Mouse (Mus musculus): ENCODE results near the gene Abcb6. TPM values are rescaled to one million over a fixed set of nuclear protein-coding genes. Genes with fewer than 3 reads are reported as not detected.

Gene Abcb6
- polyA plus RNA-seq, 1 experiment from 2014 or later, result 12.0 TPM

DNA sequence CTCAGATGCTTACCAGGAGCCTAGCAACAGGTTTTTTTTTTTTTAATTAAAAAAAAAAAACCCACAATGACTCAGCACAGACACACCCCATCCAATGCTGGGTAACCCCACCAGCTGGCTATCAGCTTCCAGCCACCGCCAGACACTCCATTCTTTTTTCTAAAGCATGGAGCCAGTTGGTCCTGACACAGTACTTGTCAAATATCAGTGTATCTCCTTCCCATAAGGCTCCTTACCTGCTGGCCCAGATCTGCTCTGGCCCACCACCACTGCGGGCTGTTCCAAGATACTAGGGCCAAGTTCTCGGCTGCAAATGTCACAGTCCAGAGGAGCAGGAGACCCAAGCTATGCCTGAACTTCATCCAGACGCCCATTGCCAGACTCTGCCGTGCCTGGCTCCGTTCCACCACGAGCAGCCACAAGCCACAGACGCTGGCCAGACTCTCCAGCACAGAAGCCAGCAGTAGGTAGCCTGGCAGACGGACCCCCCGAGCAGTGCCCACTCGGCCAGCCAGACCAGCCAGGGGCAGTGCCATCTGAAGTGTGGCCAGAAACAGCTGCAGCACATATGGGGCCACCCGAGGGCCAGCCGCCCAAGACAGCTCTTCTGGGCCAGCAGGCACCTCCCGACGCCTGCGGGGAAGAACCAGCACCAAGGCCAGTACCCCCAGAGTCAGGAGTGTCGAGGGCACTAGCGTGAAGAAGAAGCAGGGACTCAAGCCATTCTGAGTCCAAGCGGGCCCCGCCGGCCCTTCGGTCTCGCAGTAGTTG lies 673 bp downstream of the Abcb6 start:
- peaks cover 16% of the 10 kb centered on the region for H3K36me3 ChIP-seq (ENCODE audit: control insufficient read depth, insufficient read depth, low read length)
- peak overlapping the region; percentile 93 for H3K4me2 ChIP-seq
- H3K4me1 ChIP-seq (ENCODE audit: control insufficient read depth, insufficient read depth, low read length), result peaks cover 12% of the 10 kb centered on the region; the same call in 1 of the 2 replicates
- ATAC-seq (replicated peaks; ENCODE audit: insufficient number of reproducible peaks, low FRiP score, low TSS enrichment), result peak; percentile 50
- H3K4me3 ChIP-seq (ENCODE audit: low read depth, low read length), result peak overlapping the region; percentile 56
- WGBS (ENCODE audit: insufficient replicate concordance), result 6% methylated on average over 23 of the region's 23 CpGs
- no peaks in the 10 kb centered on the region for H3K27me3 ChIP-seq (ENCODE audit: control insufficient read depth, insufficient read depth, low read length)
- no peaks in the 10 kb centered on the region for H3K9me3 ChIP-seq (replicated peaks; ENCODE audit: control insufficient read depth, low read length)
- H3K9ac ChIP-seq (ENCODE audit: low read depth, low read length), result peak overlapping the region; percentile 76
- H3K27ac ChIP-seq (ENCODE audit: low read depth, low read length), result peak overlapping the region; percentile 47

DNA sequence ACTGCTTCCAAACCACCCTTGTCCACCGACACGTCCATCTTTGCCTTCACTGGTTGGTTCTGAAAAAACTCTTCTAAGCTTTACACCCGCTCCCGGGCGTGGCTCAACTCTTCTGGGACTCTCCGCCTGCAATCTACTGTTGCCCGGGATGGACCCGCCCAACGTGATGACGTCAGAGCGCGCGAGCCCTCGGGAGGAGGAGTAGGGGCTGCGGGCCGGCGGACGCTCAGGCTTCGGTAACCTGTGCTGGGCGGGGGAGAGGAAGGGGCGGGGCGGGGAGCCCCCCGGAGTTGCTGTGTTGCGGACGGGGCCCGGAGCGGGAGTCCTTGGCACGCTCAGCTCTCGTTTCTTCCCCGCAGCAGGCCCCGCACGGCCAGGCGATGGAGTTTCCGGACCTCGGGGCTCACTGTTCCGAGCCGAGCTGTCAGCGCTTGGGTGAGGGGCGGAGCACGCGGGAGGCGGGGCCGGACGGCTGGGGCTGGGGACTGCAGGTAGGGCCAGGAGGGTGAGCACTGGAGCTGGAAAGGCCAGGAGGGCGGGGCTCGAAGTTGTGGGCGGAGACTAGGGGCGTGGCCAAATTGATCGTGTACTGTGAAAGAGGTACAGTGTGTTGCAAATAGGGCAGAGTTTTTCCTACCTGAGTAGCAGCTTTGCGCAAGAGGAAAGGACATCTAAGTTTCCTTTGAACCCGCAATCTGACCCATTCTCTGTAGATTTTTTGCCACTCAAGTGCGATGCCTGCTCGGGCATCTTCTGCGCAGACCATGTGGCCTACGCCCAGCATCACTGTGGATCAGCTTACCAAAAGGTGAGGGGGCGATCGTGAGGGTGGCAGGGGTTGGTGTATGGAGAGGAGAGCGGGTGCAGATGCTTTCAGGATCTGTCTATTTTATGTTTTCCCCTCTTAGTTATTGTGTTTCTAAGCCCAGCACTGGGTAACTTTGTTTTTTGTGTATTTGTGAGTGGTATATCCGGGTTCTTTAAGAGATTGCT lies 11.4 kb downstream of the Abcb6 start, which contains the start of gene Zfand2b:
Gene Zfand2b, plus strand, starts transcription at position 175 of the 993 bp plus-strand sequence.
- peak within 1 kb of the TSS; percentile 77 for H3K9ac ChIP-seq (ENCODE audit: low read depth, low read length)
- H3K36me3 ChIP-seq (ENCODE audit: control insufficient read depth, insufficient read depth, low read length), result peaks cover 17% of the 10 kb centered on the region
- H3K27me3 ChIP-seq (ENCODE audit: control insufficient read depth, insufficient read depth, low read length), result no peaks in the 10 kb centered on the region
- peak within 1 kb of the TSS; percentile 59 for H3K27ac ChIP-seq (ENCODE audit: low read depth, low read length)
- peaks cover 6% of the 10 kb centered on the region; the same call in 1 of the 2 replicates for H3K4me1 ChIP-seq (ENCODE audit: control insufficient read depth, insufficient read depth, low read length)
- no peaks in the 10 kb centered on the region for H3K9me3 ChIP-seq (replicated peaks; ENCODE audit: control insufficient read depth, low read length)
- peak within 1 kb of the TSS; percentile 75 for H3K4me2 ChIP-seq
- under 1% methylated on average over 56 of the region's 59 CpGs for WGBS (ENCODE audit: insufficient replicate concordance)
- peak within 1 kb of the TSS; percentile 58 for H3K4me3 ChIP-seq (ENCODE audit: low read depth, low read length)
- peak; percentile 97 for ATAC-seq (replicated peaks; ENCODE audit: insufficient number of reproducible peaks, low FRiP score, low TSS enrichment)

DNA sequence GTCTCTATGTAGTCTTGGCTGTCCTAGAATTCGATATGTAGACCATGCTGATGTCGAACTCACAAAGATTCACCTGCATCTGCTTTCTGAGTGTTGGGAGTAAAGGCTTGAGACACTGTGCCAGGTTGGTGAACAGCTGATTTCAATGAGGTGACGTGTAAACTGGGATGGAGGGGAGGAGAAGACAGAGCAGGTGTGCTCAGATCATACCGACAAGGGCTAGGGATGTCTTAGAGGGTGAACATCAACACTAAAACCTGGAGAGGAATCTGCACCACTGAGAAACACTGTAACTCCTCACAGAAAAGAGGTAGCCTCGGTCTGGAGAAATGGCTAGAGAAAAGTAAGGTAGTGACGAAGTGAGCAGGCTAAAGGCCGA lies 12.1 kb downstream of the Abcb6 start:
- H3K27ac ChIP-seq (ENCODE audit: low read depth, low read length), result peak overlapping the region; percentile 59
- H3K27me3 ChIP-seq (ENCODE audit: control insufficient read depth, insufficient read depth, low read length), result no peaks in the 10 kb centered on the region
- H3K4me1 ChIP-seq (ENCODE audit: control insufficient read depth, insufficient read depth, low read length), result peaks cover 6% of the 10 kb centered on the region; the same call in 1 of the 2 replicates
- H3K4me2 ChIP-seq, result peak overlapping the region; percentile 75
- H3K36me3 ChIP-seq (ENCODE audit: control insufficient read depth, insufficient read depth, low read length), result peaks cover 17% of the 10 kb centered on the region
- 0 out of 2 replicates have a peak, but pooled peaks have one; percentile 1 for ATAC-seq (replicated peaks; ENCODE audit: insufficient number of reproducible peaks, low FRiP score, low TSS enrichment)
- peak overlapping the region; percentile 77 for H3K9ac ChIP-seq (ENCODE audit: low read depth, low read length)
- no peaks in the 10 kb centered on the region for H3K9me3 ChIP-seq (replicated peaks; ENCODE audit: control insufficient read depth, low read length)
- peak overlapping the region; percentile 58 for H3K4me3 ChIP-seq (ENCODE audit: low read depth, low read length)
- WGBS (ENCODE audit: insufficient replicate concordance), result 8% methylated on average over 7 of the region's 7 CpGs

DNA sequence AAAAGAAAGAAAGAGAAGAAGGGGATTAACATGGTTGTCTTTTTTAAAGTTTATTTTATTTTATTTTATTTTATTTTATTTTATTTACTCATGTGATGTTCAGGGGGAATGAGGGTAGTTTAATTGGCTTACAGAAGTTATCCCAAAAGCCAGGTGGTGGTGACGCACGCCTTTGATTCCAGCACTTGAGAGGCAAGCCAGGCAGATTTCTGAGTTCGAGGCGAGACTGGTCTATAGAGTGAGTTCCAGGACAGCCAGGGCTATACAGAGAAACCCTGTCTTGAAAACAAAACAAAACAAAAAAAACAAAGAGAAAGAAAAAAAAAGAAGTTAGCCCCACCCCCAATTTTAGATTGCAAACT lies 20.0 kb downstream of the Abcb6 start:
- no peak overlapping the region for H3K9ac ChIP-seq (ENCODE audit: low read depth, low read length)
- no peaks in the 10 kb centered on the region for H3K27me3 ChIP-seq (ENCODE audit: control insufficient read depth, insufficient read depth, low read length)
- WGBS (ENCODE audit: insufficient replicate concordance), result 54% methylated on average over 4 of the region's 4 CpGs
- H3K27ac ChIP-seq (ENCODE audit: low read depth, low read length), result no peak overlapping the region
- no peaks in the 10 kb centered on the region for H3K36me3 ChIP-seq (ENCODE audit: control insufficient read depth, insufficient read depth, low read length)
- H3K4me2 ChIP-seq, result no peak overlapping the region
- no peak overlapping the region for H3K4me3 ChIP-seq (ENCODE audit: low read depth, low read length)
- ATAC-seq (replicated peaks; ENCODE audit: insufficient number of reproducible peaks, low FRiP score, low TSS enrichment), result no peak
- no peaks in the 10 kb centered on the region for H3K4me1 ChIP-seq (ENCODE audit: control insufficient read depth, insufficient read depth, low read length)
- no peaks in the 10 kb centered on the region for H3K9me3 ChIP-seq (replicated peaks; ENCODE audit: control insufficient read depth, low read length)

DNA sequence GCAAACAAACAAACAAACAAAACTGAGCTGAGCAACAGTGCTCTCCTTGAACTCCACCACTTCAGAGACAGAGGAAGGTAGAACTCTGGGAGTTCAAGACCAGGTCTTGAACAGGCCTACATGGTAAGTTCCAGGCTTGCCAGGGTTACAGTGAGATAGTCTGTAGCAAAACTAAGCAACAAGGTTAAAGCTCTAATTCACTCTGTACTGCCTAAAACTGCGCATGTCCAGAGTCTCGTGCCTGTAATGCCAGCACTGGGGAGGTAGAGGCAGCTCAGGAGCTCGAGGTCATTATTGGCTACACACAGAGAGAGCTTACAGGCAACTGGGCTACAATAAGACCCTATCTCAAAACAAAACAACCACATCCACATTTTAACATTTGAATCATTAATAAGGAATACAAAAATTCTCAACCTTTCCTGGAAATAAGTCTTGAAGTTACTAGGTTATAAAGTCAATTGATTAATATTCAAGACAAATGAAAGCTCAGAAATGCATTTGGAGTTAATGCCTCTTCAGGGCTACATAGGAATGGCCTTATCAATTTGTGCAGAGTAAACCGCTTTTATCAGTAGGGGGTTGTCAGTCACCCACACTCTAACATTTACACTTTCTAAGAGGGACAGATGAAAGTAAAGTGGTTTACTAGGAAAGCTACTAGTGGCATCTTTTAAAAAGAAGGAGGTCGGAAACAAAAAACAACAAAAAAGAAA lies 20.5 kb downstream of the Abcb6 start:
- H3K9me3 ChIP-seq (replicated peaks; ENCODE audit: control insufficient read depth, low read length), result no peaks in the 10 kb centered on the region
- no peak overlapping the region for H3K4me3 ChIP-seq (ENCODE audit: low read depth, low read length)
- H3K4me2 ChIP-seq, result no peak overlapping the region
- H3K4me1 ChIP-seq (ENCODE audit: control insufficient read depth, insufficient read depth, low read length), result no peaks in the 10 kb centered on the region
- H3K27me3 ChIP-seq (ENCODE audit: control insufficient read depth, insufficient read depth, low read length), result no peaks in the 10 kb centered on the region
- H3K9ac ChIP-seq (ENCODE audit: low read depth, low read length), result no peak overlapping the region
- H3K36me3 ChIP-seq (ENCODE audit: control insufficient read depth, insufficient read depth, low read length), result no peaks in the 10 kb centered on the region
- H3K27ac ChIP-seq (ENCODE audit: low read depth, low read length), result no peak overlapping the region
- ATAC-seq (replicated peaks; ENCODE audit: insufficient number of reproducible peaks, low FRiP score, low TSS enrichment), result no peak
- WGBS (ENCODE audit: insufficient replicate concordance), result 42% methylated on average over 5 of the region's 5 CpGs

DNA sequence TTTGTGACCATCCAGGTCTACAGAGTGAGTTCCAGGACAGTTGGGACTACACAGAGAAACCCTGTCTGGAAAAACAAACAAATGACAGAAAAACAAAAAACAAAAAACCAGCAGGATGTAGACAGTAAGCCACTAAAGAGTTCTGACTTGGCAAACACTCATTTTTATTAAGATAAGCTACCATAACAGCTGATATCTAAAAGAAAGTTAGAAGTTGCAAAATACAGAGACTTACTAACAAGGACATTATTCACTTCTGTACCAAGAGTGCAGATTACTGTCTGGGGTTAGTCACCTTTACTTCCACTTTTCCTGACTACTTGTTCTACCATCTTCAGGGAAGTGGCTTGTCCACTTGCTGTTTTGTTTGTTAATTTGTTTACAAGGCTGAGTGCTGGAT lies 21.2 kb downstream of the Abcb6 start:
- no peak for ATAC-seq (replicated peaks; ENCODE audit: insufficient number of reproducible peaks, low FRiP score, low TSS enrichment)
- Histone ChIP-seq H3K9ac (ENCODE audit: low read depth, low read length) (no peak overlapping the region), H3K4me1 (ENCODE audit: control insufficient read depth, insufficient read depth, low read length) (no peaks in the 10 kb centered on the region), H3K27me3 (ENCODE audit: control insufficient read depth, insufficient read depth, low read length) (no peaks in the 10 kb centered on the region), H3K4me2 (no peak overlapping the region), H3K4me3 (ENCODE audit: low read depth, low read length) (no peak overlapping the region), H3K27ac (ENCODE audit: low read depth, low read length) (no peak overlapping the region), H3K9me3 (replicated peaks; ENCODE audit: control insufficient read depth, low read length) (no peaks in the 10 kb centered on the region), H3K36me3 (ENCODE audit: control insufficient read depth, insufficient read depth, low read length) (no peaks in the 10 kb centered on the region)

DNA sequence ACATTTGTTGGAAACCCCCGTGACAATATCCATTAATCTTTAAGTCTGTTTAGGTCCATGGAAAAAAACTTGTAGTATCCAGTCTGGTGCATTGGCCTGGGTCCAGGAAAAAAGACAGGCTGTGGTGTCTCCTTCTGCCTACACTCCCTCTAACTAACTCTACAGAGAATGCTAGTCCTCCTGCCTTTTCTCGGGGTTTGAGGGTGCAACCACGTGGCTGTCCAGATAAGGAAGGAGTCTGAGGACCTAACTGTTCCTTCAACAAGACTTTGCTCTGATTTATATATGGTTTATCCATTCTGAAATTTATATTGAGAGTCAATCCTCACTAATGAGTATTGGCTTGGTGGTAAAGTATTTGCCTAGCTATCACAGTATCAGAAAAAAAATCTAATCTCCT lies 24.4 kb downstream of the Abcb6 start:
- WGBS (ENCODE audit: insufficient replicate concordance), result 48% methylated on average over 3 of the region's 3 CpGs
- no peaks in the 10 kb centered on the region for H3K27me3 ChIP-seq (ENCODE audit: control insufficient read depth, insufficient read depth, low read length)
- H3K36me3 ChIP-seq (ENCODE audit: control insufficient read depth, insufficient read depth, low read length), result no peaks in the 10 kb centered on the region
- no peak overlapping the region for H3K4me2 ChIP-seq
- H3K4me1 ChIP-seq (ENCODE audit: control insufficient read depth, insufficient read depth, low read length), result no peaks in the 10 kb centered on the region
- H3K27ac ChIP-seq (ENCODE audit: low read depth, low read length), result no peak overlapping the region
- no peak overlapping the region for H3K9ac ChIP-seq (ENCODE audit: low read depth, low read length)
- H3K9me3 ChIP-seq (replicated peaks; ENCODE audit: control insufficient read depth, low read length), result no peaks in the 10 kb centered on the region
- ATAC-seq (replicated peaks; ENCODE audit: insufficient number of reproducible peaks, low FRiP score, low TSS enrichment), result no peak
- no peak overlapping the region for H3K4me3 ChIP-seq (ENCODE audit: low read depth, low read length)

DNA sequence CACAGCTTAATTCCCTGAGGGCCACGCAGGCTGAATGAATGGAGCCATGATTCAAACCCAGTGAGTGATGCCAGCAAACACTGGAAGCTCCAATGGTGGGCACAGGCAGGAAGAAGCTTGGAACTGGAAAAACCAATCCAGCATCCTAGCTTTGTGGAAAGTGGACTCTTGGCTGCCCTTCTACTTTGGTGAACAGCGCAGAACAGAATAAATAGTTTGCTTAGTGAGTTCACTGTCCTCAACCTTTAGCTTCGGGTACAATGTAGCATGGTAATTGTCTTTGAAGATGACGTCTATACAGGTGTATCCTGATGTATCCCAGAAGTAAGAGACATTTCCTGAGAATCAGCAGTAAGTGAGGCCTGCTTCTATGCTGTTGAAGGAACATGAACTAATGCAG lies 31.5 kb downstream of the Abcb6 start:
- H3K9me3 ChIP-seq (replicated peaks; ENCODE audit: control insufficient read depth, low read length), result no peaks in the 10 kb centered on the region
- no peak for ATAC-seq (replicated peaks; ENCODE audit: insufficient number of reproducible peaks, low FRiP score, low TSS enrichment)
- peaks cover 29% of the 10 kb centered on the region for H3K36me3 ChIP-seq (ENCODE audit: control insufficient read depth, insufficient read depth, low read length)
- no peak overlapping the region for H3K9ac ChIP-seq (ENCODE audit: low read depth, low read length)
- 86% methylated on average over 4 of the region's 4 CpGs for WGBS (ENCODE audit: insufficient replicate concordance)
- no peak overlapping the region for H3K27ac ChIP-seq (ENCODE audit: low read depth, low read length)
- H3K4me1 ChIP-seq (ENCODE audit: control insufficient read depth, insufficient read depth, low read length), result no peaks in the 10 kb centered on the region
- no peak overlapping the region for H3K4me3 ChIP-seq (ENCODE audit: low read depth, low read length)
- no peaks in the 10 kb centered on the region for H3K27me3 ChIP-seq (ENCODE audit: control insufficient read depth, insufficient read depth, low read length)
- no peak overlapping the region for H3K4me2 ChIP-seq
